Mouse (Mus musculus) cerebellum, postnatal 14 days (tissue): ENCODE results near the gene Plce1.

ENCODE experiments used
- DNase-seq, 2 experiments: peaks; one replicate each; pipeline ENCODE4 v3.0.0; 2021; ENCODE audit warnings: mixed read lengths in 2 of 2

Gene Plce1

GRCm38 (mm10) chr19:38745810-38746491, 265.0 kb downstream of the Plce1 start:
- DNase-seq, result no peak

- no peak for DNase-seq
These were observed 265.6 kb downstream of the Plce1 start for GRCm38 (mm10) chr19:38746492-38747014.

- peak in 1 of 2 experiments; percentile 3 for DNase-seq
These were observed 269.3 kb downstream of the Plce1 start for GRCm38 (mm10) chr19:38750192-38750591.

- DNase-seq, result no peak
These were observed 276.3 kb downstream of the Plce1 start for GRCm38 (mm10) chr19:38757161-38757560.

GRCm38 (mm10) chr19:38758056-38758455, 277.1 kb downstream of the Plce1 start:
- DNase-seq, result no peak

GRCm38 (mm10) chr19:38758685-38759472, 278.0 kb downstream of the Plce1 start:
- DNase-seq, result no peak

GRCm38 (mm10) chr19:38760441-38760840, 279.5 kb downstream of the Plce1 start:
- no peak for DNase-seq

GRCm38 (mm10) chr19:38766306-38766705, 285.4 kb downstream of the Plce1 start:
- DNase-seq, result no peak

- peak; percentile 63 to 79 for DNase-seq
These were observed 294.6 kb downstream of the Plce1 start for GRCm38 (mm10) chr19:38775548-38775947.

GRCm38 (mm10) chr19:38778805-38779204, 297.9 kb downstream of the Plce1 start:
- DNase-seq, result no peak

GRCm38 (mm10) chr19:38783542-38783941, 302.6 kb downstream of the Plce1 start:
- DNase-seq, result no peak

GRCm38 (mm10) chr19:38787756-38788155, 306.8 kb downstream of the Plce1 start:
- DNase-seq, result no peak

- no peak for DNase-seq
These were observed 312.7 kb downstream of the Plce1 start for GRCm38 (mm10) chr19:38793563-38794045.

- no peak for DNase-seq
These were observed 315.6 kb downstream of the Plce1 start for GRCm38 (mm10) chr19:38796546-38796945.

GRCm38 (mm10) chr19:38798291-38798690, 317.4 kb downstream of the Plce1 start:
- DNase-seq, result no peak

- DNase-seq, result no peak
These were observed 317.9 kb downstream of the Plce1 start for GRCm38 (mm10) chr19:38798801-38799200.

GRCm38 (mm10) chr19:38818191-38818590, 337.3 kb downstream of the Plce1 start:
- DNase-seq, result no peak

- DNase-seq, result peak; percentile 98
These were observed 338.0 kb downstream of the Plce1 start, which contains the start of gene Noc3l for GRCm38 (mm10) chr19:38818766-38819426. TSS of gene Noc3l (minus strand) at chr19:38819237.

- no peak for DNase-seq
These were observed 338.5 kb downstream of the Plce1 start for GRCm38 (mm10) chr19:38819427-38819802.

- no peak for DNase-seq
These were observed 339.4 kb downstream of the Plce1 start for GRCm38 (mm10) chr19:38820186-38820804.

- DNase-seq, result no peak
These were observed 352.3 kb downstream of the Plce1 start for GRCm38 (mm10) chr19:38833224-38833623.
